Mouse (Mus musculus) kidney, embryonic 16.5 days (tissue): ENCODE measurements around the gene Pla2g6. TPM values are rescaled to one million over a fixed set of nuclear protein-coding genes. Genes with fewer than 3 reads are reported as not detected.

Experiments used
- ATAC-seq: fragments of 200-750 bp; cut with Nextera tagmentation; 2 replicates; pipeline ENCODE4 v1.8.0; 2017; ENCODE audit warnings: moderate TSS enrichment; ENCODE audit not compliant: low FRiP score, low TSS enrichment
- H3K27ac ChIP-seq: fragments of 300-500 bp; sonication (generic); 2 replicates; pipeline ENCODE4 v1.5.1; 2014; ENCODE audit warnings: low read length
- H3K27me3 ChIP-seq: fragments of 300-500 bp; sonication (generic); 2 replicates; pipeline ENCODE4 v1.6.1; 2014; ENCODE audit warnings: low read length, control low read depth, mixed read lengths; ENCODE audit not compliant: insufficient read depth
- H3K36me3 ChIP-seq: fragments of 300-500 bp; sonication (generic); 2 replicates; pipeline ENCODE4 v1.6.1; 2014; ENCODE audit warnings: low read length, control low read depth, mixed read lengths; ENCODE audit not compliant: insufficient read depth
- H3K4me1 ChIP-seq: fragments of 300-500 bp; sonication (generic); 2 replicates; pipeline ENCODE4 v1.6.1; 2014; ENCODE audit warnings: low read length, control low read depth, mixed read lengths; ENCODE audit not compliant: insufficient read depth
- H3K4me2 ChIP-seq: fragments of 300-500 bp; sonication (generic); replicated peaks from 2 replicates; pipeline ENCODE4 v1.6.1; 2014; ENCODE audit warnings: low read depth, low read length
- H3K4me3 ChIP-seq: fragments of 300-500 bp; sonication (generic); 2 replicates; pipeline ENCODE4 v1.5.1; 2014; ENCODE audit warnings: mild to moderate bottlenecking, low read length
- H3K9ac ChIP-seq: fragments of 300-500 bp; sonication (generic); replicated peaks from 2 replicates; pipeline ENCODE4 v1.6.1; 2014; ENCODE audit warnings: low read length
- H3K9me3 ChIP-seq: fragments of 300-500 bp; sonication (generic); 2 replicates; pipeline ENCODE4 v1.6.1; 2016; ENCODE audit warnings: low read length, control low read depth
- WGBS: fragments of 180-500 bp; shearing (Covaris S2); extraction: QIAGEN DNeasy Blood & Tissue Kit; methylation state at CpG from one replicate; pipeline ENCODE4 v1.1.7; 2014; 5-methylcytosine and 5-hydroxymethylcytosine counted together
- polyA plus RNA-seq: library from polyadenylated mRNA; unstranded; fragments of >200 nt; fragmentation: Nextera tagmentation; extraction: Ambion mirVana; gene quantifications from 2 replicates; pipeline ENCODE4 v1.2.1, GENCODE M21; 2015

The Pla2g6 gene
- polyA plus RNA-seq, 1 experiment from 2014 or later, result 18.3 TPM

DNA sequence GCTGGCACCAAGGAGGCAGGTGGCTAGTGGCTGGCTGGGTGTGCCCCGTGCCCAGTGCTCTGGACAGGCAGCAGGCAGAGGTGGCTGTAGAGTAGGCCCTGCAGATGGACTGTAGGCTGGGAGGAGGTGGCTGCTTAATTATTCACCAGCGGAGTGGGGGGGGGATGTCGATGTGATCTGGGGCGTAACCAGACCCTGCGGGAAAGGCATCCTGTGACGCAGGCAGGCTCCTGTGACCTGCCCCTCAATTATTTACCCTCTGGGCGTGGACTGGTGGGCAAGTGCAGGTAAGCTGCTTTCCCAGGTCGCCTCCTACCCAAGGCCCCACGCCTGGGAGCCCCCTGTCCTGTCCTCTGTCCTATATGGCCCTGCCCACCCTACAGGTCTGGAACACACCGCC is 42.8 kb downstream of the Pla2g6 start, which contains the start of gene Baiap2l2:
Gene Baiap2l2 (minus strand): TSS at position 139 of the 400 bp plus-strand sequence.
- ATAC-seq, result peak; percentile 82
- peaks cover 5% of the 10 kb centered on the region; the same call in 1 of the 2 replicates for H3K4me1 ChIP-seq
- peak within 1 kb of the TSS; percentile 51 for H3K9ac ChIP-seq
- no peaks in the 10 kb centered on the region; the same call in none of the 2 replicates for H3K36me3 ChIP-seq
- WGBS, result 39% methylated on average over 10 of the region's 10 CpGs
- peak within 1 kb of the TSS; percentile 22 for H3K4me3 ChIP-seq
- peak within 1 kb of the TSS; percentile 87 for H3K27ac ChIP-seq
- no peaks in the 10 kb centered on the region for H3K27me3 ChIP-seq
- H3K9me3 ChIP-seq, result no peaks in the 10 kb centered on the region
- H3K4me2 ChIP-seq, result peak within 1 kb of the TSS; percentile 39

DNA sequence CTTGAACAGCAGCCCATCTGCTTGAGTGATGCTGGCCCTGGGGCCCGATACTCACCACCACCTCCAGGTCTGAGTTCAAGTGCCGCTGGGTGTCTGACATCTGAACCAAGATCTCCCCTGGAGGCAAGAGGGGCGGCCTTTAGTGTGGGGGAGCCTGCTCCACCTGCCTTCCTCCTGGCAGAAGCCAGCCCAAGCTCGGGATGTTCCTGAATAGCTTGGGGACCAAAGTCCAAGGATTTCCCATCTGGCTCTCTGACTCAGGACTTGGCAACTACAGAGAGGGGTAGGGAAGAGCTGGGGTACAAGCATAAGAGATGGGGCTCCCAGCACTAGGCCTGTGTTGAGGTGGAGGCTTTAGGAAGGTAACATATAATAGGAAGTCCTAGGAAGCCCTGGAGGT is 44.8 kb downstream of the Pla2g6 start:
- WGBS, result 80% methylated on average over 4 of the region's 4 CpGs
- ATAC-seq, result no peak
- Histone ChIP-seq H3K36me3 (no peaks in the 10 kb centered on the region; the same call in none of the 2 replicates), H3K4me2 (no peak overlapping the region), H3K27me3 (no peaks in the 10 kb centered on the region), H3K4me3 (no peak overlapping the region), H3K9me3 (no peaks in the 10 kb centered on the region), H3K9ac (no peak overlapping the region), H3K27ac (no peak overlapping the region), H3K4me1 (peaks cover 5% of the 10 kb centered on the region; the same call in 1 of the 2 replicates)

DNA sequence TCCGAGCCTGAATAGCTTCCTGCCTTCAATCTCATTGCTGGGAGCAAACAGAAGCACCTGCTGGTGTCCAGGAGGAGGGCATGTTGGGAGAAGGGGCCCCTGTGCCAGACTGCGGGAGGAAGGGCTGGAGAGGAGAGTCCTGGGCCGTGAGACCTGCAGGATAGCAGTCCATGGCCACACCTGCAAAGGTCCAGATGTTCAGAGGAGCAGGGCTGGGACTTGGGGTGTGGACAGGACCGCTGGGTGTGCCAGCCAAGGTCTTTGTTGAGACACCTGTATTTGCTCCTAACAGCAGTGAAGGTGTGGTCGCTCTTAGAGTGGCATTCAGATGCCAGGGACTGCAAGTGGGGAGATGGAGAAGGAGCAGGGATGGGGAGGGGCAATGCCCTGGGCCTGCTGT is 45.8 kb downstream of the Pla2g6 start:
- Histone ChIP-seq H3K4me2 (no peak overlapping the region), H3K4me1 (peaks cover 5% of the 10 kb centered on the region; the same call in 1 of the 2 replicates), H3K36me3 (no peaks in the 10 kb centered on the region; the same call in none of the 2 replicates), H3K9ac (no peak overlapping the region), H3K9me3 (no peaks in the 10 kb centered on the region), H3K27ac (no peak overlapping the region), H3K27me3 (no peaks in the 10 kb centered on the region), H3K4me3 (no peak overlapping the region)
- 74% methylated on average over 5 of the region's 5 CpGs for WGBS
- ATAC-seq, result no peak

DNA sequence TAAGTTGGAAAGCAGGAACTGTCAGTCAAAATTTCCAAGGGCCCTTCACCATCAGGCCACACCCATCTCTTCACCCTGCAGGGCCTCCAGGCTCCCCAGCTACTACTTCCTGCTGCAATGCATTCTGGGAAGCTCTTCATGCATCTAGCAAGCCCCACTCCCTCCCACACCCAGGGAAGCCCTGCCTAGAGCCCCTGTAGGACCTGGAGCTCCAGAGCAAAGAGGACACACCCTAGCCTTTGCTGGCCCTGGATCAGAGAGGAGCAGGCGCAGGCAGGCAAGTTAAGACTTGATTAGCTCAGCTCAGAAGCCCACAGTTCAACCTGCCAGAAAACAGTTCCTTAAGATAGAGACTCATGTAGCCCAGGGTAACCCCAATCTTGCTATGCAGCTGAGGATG is 46.8 kb downstream of the Pla2g6 start:
- H3K27ac ChIP-seq, result no peak overlapping the region
- no peak overlapping the region for H3K9ac ChIP-seq
- H3K4me1 ChIP-seq, result peaks cover 5% of the 10 kb centered on the region; the same call in 1 of the 2 replicates
- peaks cover 4% of the 10 kb centered on the region; the same call in 1 of the 2 replicates for H3K9me3 ChIP-seq
- no peak overlapping the region for H3K4me3 ChIP-seq
- H3K36me3 ChIP-seq, result no peaks in the 10 kb centered on the region; the same call in 1 of the 2 replicates
- WGBS, result 75% methylated on average over 1 of the region's 1 CpGs
- no peak overlapping the region for H3K4me2 ChIP-seq
- no peak for ATAC-seq
- H3K27me3 ChIP-seq, result no peaks in the 10 kb centered on the region

DNA sequence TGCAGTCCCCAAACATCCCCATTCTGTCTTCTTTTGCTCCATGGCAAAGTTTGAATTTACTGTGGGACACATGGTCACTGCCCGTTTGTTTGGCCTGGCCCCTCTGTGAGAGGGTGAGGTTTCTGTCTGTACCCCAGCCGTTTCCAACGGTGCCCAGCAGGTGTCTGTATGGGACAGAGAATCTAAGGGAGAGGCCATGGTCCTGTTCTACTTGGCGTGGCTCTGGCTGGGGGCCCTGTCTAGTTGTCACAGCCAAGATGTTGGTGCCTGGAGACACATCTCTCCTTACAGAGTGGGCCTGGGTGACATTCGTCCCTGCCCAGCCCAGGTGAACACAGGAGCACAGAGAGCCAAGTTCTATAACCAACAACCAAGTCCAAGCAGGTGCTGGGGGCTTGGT is 47.3 kb downstream of the Pla2g6 start:
- Histone ChIP-seq H3K36me3 (no peaks in the 10 kb centered on the region), H3K27me3 (no peaks in the 10 kb centered on the region), H3K27ac (no peak overlapping the region), H3K4me3 (no peak overlapping the region), H3K4me2 (no peak overlapping the region), H3K4me1 (peaks cover 4% of the 10 kb centered on the region; the same call in 1 of the 2 replicates), H3K9me3 (peaks cover 4% of the 10 kb centered on the region; the same call in 1 of the 2 replicates), H3K9ac (no peak overlapping the region)
- WGBS, result 63% methylated on average over 5 of the region's 5 CpGs
- no peak for ATAC-seq

DNA sequence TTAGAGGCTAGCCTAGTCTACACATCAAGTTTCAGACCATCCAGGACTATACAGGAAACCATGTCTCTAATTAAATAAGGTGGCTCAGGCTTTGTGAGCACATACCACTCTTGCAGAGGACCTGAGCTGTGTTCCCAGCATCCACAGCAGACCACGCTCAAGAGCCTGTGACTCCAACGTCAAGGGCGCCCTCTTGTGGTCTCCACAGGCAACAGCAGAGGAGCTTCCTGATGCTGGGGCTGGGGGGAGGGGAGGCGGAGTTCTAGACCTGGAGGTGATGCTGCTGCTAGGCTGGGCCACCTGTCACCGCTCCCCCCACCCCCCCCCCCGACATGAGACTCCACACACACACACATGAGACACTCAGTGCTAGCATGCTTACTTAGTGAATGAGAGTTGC is 48.0 kb downstream of the Pla2g6 start:
- no peaks in the 10 kb centered on the region; the same call in 1 of the 2 replicates for H3K4me1 ChIP-seq
- H3K4me2 ChIP-seq, result no peak overlapping the region
- WGBS, result 19% methylated on average over 6 of the region's 6 CpGs
- ATAC-seq, result no peak
- no peaks in the 10 kb centered on the region for H3K36me3 ChIP-seq
- H3K27ac ChIP-seq, result no peak overlapping the region
- H3K9me3 ChIP-seq, result peaks cover 4% of the 10 kb centered on the region; the same call in 1 of the 2 replicates
- no peak overlapping the region for H3K9ac ChIP-seq
- no peak overlapping the region for H3K4me3 ChIP-seq
- H3K27me3 ChIP-seq, result no peaks in the 10 kb centered on the region

DNA sequence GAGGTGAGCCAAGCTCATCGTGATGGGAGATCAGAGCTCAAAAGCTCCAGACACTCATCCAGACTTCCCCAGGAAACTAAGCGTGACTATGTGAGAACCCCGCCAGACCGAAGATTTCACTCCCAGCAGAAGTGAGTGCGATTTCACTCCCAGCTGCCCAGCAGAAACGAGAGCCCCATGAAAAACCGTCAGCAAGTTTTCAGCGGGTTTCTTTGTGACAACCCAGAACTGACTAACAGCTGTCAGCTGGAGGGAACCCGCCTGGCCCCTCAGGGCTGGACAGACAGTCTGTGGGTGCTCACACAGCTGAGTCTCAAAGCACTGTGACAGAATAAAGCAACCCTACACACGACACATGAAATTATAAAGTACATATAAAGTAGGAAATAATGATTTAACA is 50.5 kb downstream of the Pla2g6 start:
- H3K4me2 ChIP-seq, result no peak overlapping the region
- WGBS, result 58% methylated on average over 10 of the region's 10 CpGs
- no peak for ATAC-seq
- no peak overlapping the region for H3K27ac ChIP-seq
- no peaks in the 10 kb centered on the region for H3K27me3 ChIP-seq
- no peaks in the 10 kb centered on the region for H3K36me3 ChIP-seq
- peaks cover 4% of the 10 kb centered on the region; the same call in 1 of the 2 replicates for H3K9me3 ChIP-seq
- H3K4me1 ChIP-seq, result no peaks in the 10 kb centered on the region
- no peak overlapping the region for H3K4me3 ChIP-seq
- no peak overlapping the region for H3K9ac ChIP-seq

DNA sequence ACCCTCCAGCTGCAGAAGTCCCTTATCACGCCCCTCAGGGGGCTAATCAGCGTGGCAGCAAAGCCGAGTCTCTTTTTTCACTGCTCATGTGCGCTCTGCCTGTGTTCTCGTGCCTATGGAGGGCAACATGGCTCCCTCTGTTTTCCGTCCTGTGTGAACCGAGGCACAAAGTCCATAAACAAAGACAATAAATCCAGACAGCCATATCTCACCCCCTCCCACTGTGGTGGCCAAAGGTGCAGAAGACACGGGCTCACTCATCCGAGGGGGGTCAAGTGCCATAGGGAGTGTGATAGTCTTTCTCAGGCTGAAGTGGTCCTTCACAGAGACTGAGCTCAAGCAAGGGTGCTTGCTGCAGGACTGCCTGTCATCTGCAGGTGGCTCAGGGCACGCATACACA is 55.2 kb downstream of the Pla2g6 start:
- peaks cover 4% of the 10 kb centered on the region; the same call in 1 of the 2 replicates for H3K9me3 ChIP-seq
- no peaks in the 10 kb centered on the region for H3K36me3 ChIP-seq
- no peak overlapping the region for H3K9ac ChIP-seq
- H3K4me3 ChIP-seq, result no peak overlapping the region
- no peak for ATAC-seq
- WGBS, result 40% methylated on average over 10 of the region's 10 CpGs
- peaks cover 12% of the 10 kb centered on the region for H3K4me1 ChIP-seq
- H3K27me3 ChIP-seq, result no peaks in the 10 kb centered on the region
- no peak overlapping the region for H3K27ac ChIP-seq
- H3K4me2 ChIP-seq, result no peak overlapping the region

DNA sequence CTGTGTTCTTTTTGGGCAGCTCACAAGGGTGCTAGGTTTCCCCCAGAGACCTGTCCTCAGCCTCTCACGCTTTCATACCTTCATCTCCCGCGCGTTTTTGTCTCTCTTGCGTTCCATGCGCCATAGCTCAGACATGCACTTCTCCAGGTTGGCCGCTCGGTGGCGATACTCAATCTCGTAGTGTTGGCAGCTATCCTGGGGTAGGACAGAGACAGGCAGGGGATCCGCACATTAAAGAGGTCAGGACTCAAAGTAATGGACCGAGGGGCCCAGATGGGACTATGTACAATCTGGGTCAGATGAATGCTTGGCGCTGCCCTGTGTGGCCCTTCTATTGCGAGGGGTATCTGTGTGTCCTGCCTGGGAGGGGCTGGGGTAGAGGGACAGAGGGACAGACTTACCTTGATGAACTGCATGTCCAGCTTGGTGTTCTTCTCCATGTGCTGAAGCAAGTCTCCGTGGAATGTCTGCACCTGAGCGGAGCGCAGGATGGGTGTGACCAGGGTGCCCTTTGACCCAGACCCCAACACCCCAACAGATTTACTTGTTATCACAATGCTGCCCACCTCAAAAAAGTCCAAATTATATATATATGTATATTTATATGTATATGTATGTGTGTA is 57.0 kb downstream of the Pla2g6 start:
- 17% methylated on average over 17 of the region's 17 CpGs for WGBS
- peak; percentile 55; the same call in 1 of the 2 replicates for ATAC-seq

More for the DNA sequence above, 57.0 kb downstream of the Pla2g6 start:
- Histone ChIP-seq H3K4me1 (peaks cover 12% of the 10 kb centered on the region), H3K4me3 (peak overlapping the region; percentile 40), H3K27ac (no peak overlapping the region), H3K9ac (peak overlapping the region; percentile 58; the same call in 1 of the 2 replicates), H3K36me3 (no peaks in the 10 kb centered on the region), H3K4me2 (peak overlapping the region; percentile 55), H3K27me3 (no peaks in the 10 kb centered on the region), H3K9me3 (no peaks in the 10 kb centered on the region)
